Mouse (Mus musculus) kidney, adult 2 months (tissue): Measurements from ENCODE around the gene Trpm8.

Experiments
- CTCF ChIP-seq: fragments of 200-500 bp; conservative IDR thresholded peaks from 2 replicates; pipeline ENCODE4 v1.5.1; 2011; ENCODE audit warnings: low read depth, mild to moderate bottlenecking, control low read depth, low read length, moderate library complexity, mixed read lengths; ENCODE audit not compliant: insufficient read depth, insufficient read length
- POLR2A ChIP-seq: fragments of 200-500 bp; IDR thresholded peaks from one replicate; pipeline ENCODE4 v1.6.1; 2011; ENCODE audit warnings: low read depth, low read length, control low read depth

DNA sequence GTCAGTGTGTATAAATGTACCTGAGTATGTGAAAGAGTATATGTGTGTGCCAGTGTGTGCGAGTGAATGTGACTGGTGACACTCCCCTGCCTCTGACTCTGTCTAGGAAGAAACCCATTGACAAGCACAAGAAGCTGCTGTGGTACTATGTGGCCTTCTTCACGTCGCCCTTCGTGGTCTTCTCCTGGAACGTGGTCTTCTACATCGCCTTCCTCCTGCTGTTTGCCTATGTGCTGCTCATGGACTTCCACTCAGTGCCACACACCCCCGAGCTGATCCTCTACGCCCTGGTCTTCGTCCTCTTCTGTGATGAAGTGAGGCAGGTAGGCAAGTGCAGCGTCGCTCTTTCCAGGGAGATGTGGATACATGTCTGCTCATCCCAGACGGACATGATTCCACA lies 77.6 kb downstream of the Trpm8 start:
- TF ChIP-seq CTCF (no peak), POLR2A (no peak)
